Mouse (Mus musculus) kidney, adult 18-20 months (tissue): ENCODE measurements around the gene Megf6.

Source experiments
- DNase-seq: peaks from one replicate; pipeline ENCODE4 v3.0.0; 2021

Megf6 gene

GRCm38 (mm10) chr4:154262071-154262470 lies 91.5 kb downstream of the Megf6 start:
- no peak for DNase-seq

- DNase-seq, result no peak
Observed at GRCm38 (mm10) chr4:154267511-154267910, 97.0 kb downstream of the Megf6 start.

- peak; percentile 39 for DNase-seq
Observed at GRCm38 (mm10) chr4:154269520-154269919, 99.0 kb downstream of the Megf6 start.

- peak; percentile 56 for DNase-seq
Observed at GRCm38 (mm10) chr4:154273000-154273399, 102.5 kb downstream of the Megf6 start.

- no peak for DNase-seq
Observed at GRCm38 (mm10) chr4:154279481-154279880, 109.0 kb downstream of the Megf6 start.

- no peak for DNase-seq
Observed at GRCm38 (mm10) chr4:154283671-154284070, 113.1 kb downstream of the Megf6 start.

GRCm38 (mm10) chr4:154293735-154294201 lies 123.2 kb downstream of the Megf6 start:
- no peak for DNase-seq

GRCm38 (mm10) chr4:154294262-154294731 lies 123.8 kb downstream of the Megf6 start:
- peak; percentile 87 for DNase-seq

GRCm38 (mm10) chr4:154297761-154298160 lies 127.2 kb downstream of the Megf6 start:
- DNase-seq, result peak; percentile 72

- DNase-seq, result peak; percentile 86
Observed at GRCm38 (mm10) chr4:154299541-154300271, 129.2 kb downstream of the Megf6 start.

- DNase-seq, result peak; percentile 71
Observed at GRCm38 (mm10) chr4:154301466-154301881, 130.9 kb downstream of the Megf6 start, which contains the start of gene Arhgef16. Gene Arhgef16 (minus strand): TSS chr4:154301676.

- DNase-seq, result no peak
Observed at GRCm38 (mm10) chr4:154309131-154309530, 138.6 kb downstream of the Megf6 start.

GRCm38 (mm10) chr4:154310576-154311262 lies 140.2 kb downstream of the Megf6 start:
- no peak for DNase-seq

GRCm38 (mm10) chr4:154312143-154312812 lies 141.7 kb downstream of the Megf6 start:
- no peak for DNase-seq

GRCm38 (mm10) chr4:154312935-154313621 lies 142.5 kb downstream of the Megf6 start:
- DNase-seq, result no peak

GRCm38 (mm10) chr4:154313622-154313967 lies 143.1 kb downstream of the Megf6 start:
- DNase-seq, result no peak
